Mouse (Mus musculus): ENCODE measurements around the gene Tnni3.

GRCm38 (mm10) chr7:4537181-4537580 lies 13.2 kb upstream of the Tnni3 start:
- TF ChIP-seq MYOG (IDR thresholded peaks at IDR 0.05; ENCODE audit: control insufficient read depth, extremely low read depth, insufficient read length) (no peak), CTCF (IDR thresholded peaks at IDR 0.05; ENCODE audit: control insufficient read depth, insufficient read depth, insufficient read length) (no peak), USF1 (IDR thresholded peaks at IDR 0.05; ENCODE audit: low read depth) (no peak)
